Mouse (Mus musculus) cerebellum, postnatal 14 days (tissue): ENCODE data around the gene Il27.

Experiments used
- DNase-seq, 2 experiments: peaks; one replicate each; pipeline ENCODE4 v3.0.0; 2021; ENCODE audit warnings: mixed read lengths in 2 of 2

Il27 gene

DNA sequence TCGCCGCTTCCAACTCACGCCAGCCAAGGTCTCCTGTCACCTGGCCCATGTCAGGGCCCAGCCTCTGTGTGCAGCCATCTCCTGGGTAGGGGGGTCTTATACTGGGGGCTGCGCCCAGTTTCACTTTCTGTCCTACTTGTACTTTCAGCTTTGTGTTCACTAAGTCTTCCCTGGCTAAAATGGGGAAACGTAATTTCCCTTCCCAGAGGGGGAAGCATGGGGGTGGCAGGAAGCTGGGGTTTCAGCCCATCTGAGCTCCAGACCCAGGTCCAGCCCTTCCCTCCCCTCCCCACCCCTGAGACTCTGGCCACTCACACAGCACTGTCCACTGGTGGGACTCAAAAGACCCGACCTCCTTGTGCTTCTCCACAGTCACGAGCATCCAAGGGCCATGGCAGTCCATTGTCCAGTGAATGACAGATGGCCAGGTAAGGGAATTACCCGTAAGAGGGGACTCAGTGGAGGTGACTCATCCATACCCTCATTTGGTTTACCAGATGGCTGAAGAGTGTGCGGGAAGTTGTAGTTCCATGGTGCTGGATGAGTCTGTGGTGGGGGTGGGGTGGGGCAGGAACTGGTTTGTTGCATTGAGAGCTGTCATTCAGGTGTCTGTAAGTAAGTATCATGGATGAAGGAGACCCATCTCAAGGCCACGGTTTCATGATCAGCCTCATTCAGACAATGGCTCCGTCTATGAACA, at the start of gene Il27:
TSS of gene Il27 (minus strand) at position 80 of the 700 bp plus-strand sequence.
- no peak for DNase-seq

DNA sequence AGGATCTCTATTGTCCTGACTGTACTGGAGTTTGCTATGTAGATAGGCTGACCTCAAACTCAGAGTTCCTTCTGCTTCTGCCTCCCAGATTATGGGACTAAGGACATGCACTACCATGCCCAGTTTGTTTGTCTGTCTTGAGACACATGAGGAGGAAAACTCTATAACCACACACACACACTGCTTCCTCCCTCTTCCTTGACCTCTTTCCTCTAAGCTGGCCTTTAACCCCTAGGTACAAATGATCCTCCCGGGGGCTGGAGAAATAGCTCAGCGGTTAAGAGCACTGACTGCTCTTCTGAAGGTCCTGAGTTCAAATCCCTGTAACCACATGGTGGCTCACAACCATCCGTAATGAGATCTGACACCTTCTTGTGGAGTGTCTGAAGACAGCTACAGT, 49.6 kb upstream of the Il27 start:
- DNase-seq, result no peak

DNA sequence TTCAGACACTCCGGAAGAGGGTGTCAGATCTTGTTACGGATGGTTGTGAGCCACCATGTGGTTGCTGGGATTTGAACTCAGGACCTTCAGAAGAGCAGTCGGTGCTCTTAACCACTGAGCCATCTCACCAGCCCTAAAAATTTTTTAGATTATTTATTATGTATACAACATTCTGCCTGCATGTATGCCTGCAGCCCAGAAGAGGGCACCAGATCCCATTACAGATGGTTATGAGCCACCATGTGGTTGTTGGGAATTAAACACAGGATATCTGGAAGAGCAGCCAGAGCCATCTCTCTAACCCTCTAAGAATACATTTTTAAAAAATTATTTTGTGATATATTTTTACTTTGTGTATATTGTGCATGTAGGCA, 48.5 kb upstream of the Il27 start:
- peak; percentile 63 to 65 for DNase-seq

DNA sequence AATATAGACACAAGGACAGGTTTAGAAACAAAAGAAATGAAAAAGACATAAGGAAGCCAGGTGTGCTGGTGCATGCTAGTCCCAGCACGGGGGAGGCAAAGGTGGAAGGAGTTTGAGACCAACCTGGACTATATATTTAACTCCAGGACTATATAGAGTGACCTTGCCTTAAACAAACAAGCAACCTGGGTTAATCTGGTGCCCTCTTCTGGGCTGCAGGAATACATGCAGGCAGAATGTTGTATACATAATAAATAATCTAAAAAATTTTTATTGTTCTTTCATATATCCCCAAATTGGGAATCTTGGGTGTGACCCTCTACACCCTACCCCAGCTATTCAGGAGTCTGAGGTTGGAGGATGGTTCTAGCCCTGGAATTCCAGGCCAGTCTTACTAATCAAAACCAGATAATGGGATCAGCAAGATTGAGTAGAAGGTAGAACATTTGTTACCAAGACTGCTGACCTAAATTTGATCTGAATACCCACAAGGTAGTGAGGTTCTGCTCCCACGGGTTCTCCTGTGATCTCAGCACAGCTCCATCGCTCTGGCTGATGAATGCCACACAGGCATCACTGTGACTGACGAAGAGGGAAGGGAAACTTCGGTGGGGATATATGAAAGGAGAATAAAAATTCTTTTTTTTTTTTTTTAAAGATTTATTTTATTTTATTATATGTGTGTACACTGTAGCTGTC, 48.0 kb upstream of the Il27 start:
- no peak for DNase-seq

DNA sequence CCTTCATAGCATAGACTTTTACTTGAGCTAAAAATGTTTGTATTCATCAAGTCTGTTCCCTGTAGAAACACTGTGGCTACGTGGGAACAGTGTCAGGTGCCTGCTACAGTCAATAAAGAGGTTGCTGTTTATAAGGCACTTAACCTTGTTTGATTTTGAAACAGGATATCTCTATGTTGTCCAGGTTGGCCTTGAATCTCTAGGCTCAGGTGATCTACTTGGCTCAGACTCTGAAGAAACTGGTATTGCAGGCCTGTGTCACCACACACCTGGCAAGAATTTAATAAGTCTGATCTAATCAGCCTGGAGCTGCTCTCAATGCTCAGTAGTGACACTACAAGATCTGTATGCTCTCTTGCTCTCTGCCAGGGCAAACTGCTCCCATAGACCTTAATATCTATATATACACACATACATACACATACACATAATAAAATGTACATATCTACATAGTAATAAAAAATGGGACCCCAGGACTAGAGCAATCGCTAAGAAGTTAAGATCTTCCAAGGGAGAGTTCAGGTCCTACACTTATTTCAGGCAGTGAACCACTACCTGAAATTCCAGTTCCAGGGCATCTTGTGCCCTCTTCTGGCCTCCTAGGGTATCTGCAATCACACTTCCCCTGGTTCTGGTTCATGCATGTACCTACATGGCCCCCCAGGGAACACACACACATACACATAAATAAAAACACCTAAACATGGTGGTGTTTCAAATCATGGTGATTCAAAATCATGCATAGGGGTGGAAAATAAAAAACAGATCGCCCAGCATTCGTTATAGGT, 42.2 kb upstream of the Il27 start:
- peak; percentile 41 to 46 for DNase-seq

DNA sequence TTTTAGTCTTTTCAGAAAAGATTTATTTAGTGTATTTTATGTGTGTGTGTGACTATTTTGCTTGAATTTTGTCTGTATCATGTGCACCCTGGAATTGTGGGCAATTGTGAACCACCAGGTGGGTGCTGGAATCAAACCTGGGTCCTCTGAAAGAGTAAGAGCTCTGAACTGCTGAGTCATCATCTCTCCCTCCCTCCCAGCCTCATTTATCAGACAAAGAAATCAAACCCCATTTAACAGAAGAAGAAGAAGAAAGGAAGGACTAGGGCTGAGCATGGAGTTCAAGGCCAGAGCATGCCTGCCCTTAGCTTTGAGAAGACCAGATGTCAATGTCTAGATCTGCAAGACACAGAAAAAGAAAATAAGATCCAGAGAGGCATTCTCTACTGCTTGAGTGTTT, 40.6 kb upstream of the Il27 start:
- no peak for DNase-seq

DNA sequence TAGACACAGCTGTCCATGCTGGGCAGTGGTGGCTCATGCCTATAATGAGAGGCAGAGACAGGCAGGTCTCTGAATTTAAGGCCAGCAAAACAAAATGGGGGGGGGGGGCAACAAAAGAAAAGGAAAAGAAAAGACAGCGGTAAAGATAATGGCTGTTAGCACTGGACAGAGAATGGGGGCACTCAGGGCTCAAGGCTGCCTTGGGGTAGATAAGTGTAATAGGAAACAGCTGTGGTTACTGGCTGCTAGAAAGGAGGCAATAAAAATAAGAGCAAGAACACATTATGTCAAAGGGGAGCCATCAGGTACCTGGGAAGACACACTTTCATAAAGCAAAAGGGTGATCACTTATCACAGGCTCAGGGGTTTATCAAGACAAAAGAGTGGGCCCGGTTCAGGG, 37.7 kb upstream of the Il27 start:
- no peak for DNase-seq

DNA sequence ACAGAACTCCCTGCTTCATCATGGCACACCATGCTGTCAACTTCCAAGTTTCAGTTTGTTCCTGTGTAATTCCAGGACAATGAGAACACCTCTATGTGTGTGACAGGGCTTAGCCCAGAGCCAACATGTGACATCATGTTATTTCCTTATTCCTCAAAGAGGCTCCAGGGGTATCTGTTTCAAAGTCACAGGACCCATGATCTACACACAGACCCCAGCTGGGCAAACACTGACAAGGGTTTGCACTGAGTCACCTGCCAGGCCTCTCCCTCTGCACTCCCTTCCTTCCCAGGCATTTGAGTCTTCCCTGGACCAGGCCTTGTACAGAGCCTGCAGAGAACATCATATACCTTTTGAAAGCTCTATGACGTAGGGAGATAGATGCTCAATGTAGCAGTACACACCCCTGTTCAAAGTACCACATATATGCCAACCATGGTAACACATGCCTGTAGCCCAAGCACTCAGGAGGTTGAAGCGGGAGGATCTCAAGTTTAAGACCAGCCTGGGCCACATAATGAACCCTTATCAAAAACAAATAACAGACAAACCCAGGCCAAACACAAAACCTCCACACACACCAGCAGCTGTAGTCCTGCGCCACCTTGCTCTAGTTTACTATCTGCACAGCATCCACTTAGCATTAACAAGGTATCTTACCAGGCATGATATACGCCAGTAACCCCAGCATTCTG, 36.2 kb upstream of the Il27 start, which contains the start of gene Nupr1:
TSS of gene Nupr1 (minus strand) at position 38 of the 695 bp plus-strand sequence.
- no peak for DNase-seq

DNA sequence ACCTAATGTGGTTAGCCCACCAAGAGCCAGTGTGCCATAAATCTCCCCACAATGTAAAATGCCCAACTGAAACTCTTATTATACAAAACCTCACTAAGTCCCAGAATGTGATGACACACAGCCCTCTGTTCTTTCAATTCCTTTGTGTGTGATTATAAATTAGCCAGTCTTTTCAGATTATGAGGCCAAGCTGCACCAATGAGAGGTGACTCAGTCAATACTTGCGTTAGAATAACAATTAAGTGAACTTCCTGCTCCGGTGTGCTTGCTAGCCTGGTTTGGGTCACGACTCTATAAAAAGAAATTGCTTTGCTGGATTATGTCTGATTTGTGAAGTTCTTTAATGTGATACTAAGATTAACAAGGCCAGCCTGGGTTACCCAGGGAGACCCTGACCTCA, 35.2 kb upstream of the Il27 start:
- no peak for DNase-seq

DNA sequence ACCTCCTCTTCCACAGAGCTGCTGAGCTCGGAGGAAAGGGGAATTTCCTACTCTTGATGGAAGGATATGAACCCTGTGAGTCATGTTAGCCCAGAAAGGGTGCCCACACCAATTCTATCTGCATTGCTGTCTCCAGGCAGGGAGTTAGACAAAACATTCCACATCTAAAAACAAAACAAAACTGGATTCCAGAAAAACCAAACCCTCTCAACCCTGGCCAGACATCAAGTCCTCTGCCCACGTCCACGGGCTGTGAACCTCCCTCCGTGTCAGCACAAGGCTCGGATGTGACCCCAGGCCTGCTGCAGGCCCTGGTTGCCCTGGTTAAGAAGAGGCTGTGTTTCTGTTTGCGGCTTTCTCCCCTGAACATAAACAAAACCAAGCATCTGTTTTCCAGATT, 33.4 kb upstream of the Il27 start:
- DNase-seq, result no peak

DNA sequence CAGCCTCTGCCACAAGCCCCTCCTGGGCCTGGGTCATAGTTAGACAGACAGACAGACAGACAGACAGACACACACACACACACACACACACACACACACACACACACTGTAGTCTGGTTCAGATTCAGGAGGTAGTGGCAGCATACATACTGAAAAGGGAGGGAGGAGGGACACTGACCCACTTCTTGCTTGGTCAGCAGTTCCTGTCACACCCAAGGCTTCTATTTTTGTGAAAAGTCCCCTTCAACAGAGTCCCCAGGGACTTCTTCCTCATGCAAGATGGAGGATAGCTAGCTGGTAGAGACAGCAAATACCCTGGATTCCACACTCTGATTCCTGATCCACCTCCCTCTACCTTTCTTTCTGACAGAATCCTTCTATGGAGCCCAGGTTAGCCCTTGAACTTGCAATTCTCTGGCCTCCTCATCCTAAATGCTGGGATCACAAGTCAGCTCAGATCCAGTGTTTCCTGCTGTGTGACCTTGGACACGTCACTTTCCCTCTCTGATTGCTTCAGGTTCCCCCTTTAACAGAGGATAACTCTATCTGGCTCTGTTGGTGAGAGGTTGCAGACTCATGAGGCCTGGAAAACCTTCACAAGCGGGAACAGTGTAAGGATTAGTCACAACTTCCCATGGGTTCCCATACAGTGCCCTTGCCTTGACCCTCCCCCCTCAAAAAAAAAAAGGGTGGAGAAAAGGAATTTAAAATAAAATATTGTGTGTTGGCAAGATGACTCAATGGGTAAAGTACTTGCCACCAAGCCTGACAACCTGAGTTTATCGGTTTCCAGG, 31.3 kb upstream of the Il27 start:
- DNase-seq, result no peak

DNA sequence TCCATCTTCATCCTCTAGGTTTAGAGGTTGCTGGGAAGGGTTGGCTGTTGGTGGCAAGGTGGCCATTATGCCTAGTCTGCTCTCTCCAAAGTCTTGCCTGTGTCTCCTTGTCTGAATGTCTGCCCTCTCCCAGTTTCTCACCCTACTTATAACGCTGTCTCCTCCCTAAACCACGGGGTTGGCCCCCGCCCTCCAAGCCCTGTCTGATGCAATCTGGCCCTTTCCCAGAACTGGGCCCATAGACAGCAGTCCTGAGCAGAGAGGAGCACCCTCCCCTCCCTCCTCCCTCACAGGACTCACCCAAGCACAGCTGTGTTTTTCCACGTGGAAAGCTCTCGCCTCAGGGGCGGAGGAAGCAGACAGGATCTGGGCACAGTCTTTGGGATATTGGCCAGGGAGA, 30.6 kb upstream of the Il27 start:
- DNase-seq, result peak in 1 of 2 experiments; percentile 30

DNA sequence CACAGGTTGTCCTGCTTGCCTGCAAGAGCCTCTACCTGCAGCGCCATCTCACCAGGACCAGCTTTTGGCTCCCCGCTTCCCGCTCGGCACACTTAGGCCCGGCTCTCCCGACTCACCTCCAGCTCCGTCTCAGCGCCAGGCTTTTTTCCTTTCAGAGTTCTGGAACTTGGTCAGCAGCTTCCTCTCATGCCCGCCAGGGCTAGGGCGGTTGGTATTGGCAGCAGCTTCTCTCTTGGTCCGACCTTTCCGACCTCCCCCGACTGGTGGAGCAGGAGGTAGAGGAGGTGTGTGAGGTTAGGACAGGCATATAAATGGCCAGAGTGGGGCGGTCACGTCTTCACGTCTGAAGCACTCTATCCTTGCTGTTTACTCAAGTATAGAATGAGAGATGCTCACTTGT, 30.0 kb upstream of the Il27 start:
- no peak for DNase-seq

DNA sequence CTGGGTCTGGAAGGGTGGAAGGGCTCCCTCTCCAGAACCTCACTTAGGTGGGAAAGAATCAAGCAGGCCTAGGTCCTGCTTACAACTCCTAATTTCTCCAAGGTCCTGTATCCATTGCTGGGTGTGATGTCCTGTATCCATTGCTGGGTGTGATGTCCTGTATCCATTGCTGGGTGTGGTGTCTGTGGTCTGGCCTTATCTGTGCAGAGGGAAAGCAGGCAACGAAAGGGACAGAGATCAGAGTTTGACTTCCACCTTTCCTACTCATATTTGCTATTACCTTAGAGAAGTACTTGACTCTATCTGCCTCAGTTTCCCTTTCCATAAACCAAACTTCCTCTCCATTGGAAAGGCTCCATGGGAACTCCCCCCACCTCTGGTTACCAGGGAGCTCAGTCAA, 28.6 kb upstream of the Il27 start:
- DNase-seq, result no peak

DNA sequence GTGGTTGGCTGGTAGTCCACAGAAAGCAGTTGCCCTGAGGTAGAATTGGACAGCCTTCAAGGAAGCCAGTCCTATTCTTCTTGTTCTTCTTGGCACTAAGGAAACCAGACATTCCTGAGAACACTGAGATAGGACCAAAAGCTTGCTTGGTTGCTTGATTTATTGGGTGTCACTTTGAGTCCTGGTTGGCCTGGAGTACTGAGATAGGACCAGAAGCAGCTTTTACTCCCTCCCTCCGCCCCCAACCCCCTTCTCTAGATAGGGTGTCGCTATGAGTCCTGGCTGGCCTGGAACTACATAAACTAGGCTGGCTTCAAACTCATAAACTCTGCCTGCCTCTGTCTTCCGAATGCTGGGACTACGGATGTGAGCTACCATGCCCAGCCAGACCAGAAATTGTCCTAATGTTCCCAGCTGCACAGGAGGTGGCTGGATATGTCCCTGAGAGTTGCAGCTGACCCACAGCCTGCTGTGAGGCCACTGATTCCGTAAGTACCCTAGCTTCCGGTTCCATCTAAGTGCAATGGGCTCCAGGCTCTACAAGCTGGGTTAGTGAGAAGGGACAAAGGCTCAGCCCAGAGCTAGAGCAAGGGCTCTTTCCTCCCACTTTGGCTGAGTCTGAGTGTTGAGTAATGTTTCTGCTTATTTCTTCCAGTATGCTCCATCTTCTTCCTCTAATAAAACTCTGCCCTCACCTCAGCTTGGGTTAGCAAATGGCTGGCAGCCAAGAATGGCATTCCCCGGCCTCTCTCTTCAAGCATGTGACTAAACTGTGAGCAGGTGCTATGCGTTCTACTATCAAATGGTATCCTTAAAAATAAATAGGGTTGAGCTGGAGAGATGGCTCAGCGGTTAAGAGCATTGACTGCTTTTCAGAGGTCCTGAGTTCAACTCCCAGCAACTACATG, 27.0 kb upstream of the Il27 start:
- no peak for DNase-seq

DNA sequence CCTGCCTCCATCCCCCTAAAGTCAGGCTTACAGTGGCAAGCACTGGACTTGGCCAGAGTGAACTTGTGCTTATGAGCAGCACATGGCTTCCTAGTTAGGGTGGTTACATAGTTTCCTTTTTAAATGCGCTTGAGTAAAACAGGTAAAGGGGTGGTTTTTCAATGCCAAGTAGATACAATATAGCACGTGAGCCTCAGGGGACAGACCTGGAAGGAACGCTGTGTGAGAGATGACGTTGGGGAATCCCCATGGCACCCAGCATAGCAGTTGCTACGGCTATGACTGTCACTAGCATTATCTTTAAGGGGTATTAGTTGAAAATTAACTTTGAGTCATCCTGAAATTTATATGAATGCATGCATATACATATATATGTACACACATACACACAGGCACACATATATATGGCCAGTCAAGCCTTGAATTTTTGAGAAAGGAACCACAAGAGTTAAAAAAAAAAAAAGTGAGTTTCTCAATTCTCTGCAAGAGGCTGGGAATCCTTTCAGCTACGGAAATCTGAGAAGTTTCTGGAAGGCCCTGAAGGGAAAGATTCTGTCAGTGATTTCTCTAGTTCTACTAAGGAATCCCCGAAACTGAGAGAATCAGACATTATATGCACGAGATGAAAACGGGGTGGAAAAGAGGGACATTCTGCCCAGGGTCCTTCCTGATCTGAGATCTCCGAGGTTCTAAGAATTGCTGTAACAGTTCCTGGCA, 25.0 kb upstream of the Il27 start:
- no peak for DNase-seq

DNA sequence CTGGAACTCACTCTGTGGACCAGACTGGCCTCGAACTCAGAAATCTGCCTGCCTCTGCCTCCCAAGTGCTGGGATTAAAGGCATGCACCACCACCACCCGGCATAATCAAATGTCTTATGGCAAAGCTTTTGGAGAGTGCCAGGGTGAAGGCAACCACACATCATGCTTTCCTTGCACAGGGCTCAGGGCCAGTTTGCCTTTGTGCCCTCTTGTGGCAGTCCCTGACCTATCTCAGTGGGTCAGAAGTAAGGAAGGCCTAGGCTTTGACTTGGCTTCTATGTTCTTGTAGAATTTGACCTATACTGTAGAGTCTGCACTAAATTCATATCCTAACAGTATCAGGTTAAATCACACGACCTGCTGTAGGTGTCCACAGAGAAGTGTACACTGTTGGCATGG, 22.0 kb upstream of the Il27 start:
- no peak for DNase-seq

DNA sequence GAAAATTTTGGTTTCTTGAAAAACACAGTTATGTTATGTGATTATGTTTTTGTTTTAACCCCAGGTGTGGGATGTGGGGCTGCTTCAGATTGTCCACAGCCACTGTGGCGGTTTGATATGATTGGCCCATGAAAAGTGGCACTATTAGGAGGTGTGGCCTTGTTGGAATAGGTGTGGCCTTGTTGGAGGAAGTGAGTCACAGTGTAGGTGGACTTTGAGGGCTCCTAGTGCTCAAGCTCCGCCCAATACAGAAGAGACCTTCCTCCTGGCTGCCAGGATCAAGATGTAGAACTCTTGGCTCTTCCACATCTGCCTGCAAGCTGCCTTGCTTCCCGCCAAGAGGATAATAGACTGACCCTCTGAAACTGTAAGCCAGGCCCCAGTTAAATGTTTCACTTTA, 18.0 kb upstream of the Il27 start:
- DNase-seq, result no peak

DNA sequence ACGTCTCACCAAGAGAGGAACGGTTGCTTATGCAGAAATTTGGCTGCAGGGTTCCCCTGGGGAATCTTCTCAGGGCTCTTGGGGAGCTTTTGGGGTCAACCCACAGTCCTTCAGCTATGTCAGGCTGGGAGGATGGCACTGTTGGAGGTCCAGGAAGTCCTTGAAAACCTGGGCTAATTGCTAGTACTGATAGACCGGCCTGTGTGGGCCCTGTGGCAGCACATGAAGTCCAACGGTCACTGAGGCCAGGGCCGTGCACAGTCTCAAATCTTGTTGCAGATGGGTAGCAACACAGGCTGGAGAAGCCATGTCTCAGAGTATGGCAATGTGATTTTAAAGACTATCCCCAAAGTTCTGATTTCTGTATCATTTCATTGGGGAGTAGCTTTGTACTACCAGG, 13.1 kb upstream of the Il27 start:
- DNase-seq, result no peak

DNA sequence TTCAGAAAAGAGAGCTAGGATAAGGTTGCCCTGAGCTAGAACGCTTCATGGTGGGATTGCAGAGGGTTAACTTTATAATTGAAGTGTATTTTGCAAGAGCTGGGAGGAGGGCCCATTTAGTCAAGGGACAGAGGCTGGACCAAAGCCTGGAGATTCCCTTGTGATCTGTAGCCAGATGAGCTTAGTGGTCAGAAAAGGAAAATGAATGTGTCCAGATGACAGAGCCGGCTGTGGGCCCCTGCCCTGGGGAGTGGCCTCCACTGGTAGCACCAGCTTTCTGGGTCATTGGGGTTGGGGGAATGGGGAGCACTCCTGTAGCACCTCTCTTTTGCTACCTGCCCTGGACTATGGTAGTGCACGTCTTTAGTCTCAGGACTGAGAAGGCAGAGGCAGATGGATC, 12.3 kb upstream of the Il27 start:
- no peak for DNase-seq

DNA sequence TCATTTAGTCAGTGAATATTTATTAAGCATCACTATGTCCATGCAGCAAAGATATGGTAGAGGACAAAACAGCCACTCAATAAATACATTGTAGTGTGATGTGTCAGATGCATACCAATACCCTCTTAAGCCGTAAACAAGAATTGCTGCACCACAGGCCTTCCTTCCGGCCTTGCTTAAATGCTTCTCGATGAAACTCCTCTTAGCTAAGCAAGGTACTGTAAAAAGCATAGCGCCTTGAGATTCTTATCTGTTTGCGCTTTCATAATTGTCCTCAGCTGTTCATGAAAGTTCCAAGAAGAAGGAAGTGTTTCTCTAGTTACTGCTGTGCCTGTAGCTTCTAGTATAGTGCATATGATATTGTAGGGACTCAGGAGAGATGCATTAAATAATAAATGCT, 11.9 kb upstream of the Il27 start:
- no peak for DNase-seq
